Mouse (Mus musculus): ENCODE results near the gene Gzmm.
A peak's percentile ranks its signal among the peaks of the same experiment; 100 is the strongest.
"Not testable (repeated sequence)": the region's sequence is repeated elsewhere in the genome, so short reads cannot be mapped to it uniquely, and the experiment has no call there.

The Gzmm gene

GRCm38 (mm10) chr10:79681591-79682245, 7.1 kb upstream of the Gzmm start, which contains the start of gene Cdc34:
Gene Cdc34, plus strand, starts transcription at chr10:79682195.
- DNase-seq = peak; percentile 99

DNA sequence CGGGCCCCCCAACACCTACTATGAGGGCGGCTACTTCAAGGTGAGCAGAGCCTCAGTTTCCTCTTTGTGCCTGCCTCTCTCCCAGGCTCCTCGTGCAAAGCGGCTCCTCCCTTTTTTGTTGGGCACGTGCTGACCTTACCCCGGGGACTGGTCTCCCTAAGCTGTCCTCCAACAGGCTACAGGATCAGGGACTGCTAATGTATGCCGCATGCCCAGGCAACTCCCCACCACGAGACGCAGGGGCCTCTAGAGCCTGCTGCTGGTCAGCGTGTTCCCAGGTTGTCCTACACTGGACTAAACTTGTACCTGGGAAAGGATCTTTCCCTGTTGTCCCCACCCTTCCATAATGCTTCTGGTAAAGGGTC, 6.3 kb upstream of the Gzmm start:
- DNase-seq = peak; percentile 31 to 33

GRCm38 (mm10) chr10:79682916-79683582, 5.8 kb upstream of the Gzmm start:
- DNase-seq = peak; percentile 56 to 57

GRCm38 (mm10) chr10:79683726-79684640, 4.8 kb upstream of the Gzmm start:
- DNase-seq = no peak

DNA sequence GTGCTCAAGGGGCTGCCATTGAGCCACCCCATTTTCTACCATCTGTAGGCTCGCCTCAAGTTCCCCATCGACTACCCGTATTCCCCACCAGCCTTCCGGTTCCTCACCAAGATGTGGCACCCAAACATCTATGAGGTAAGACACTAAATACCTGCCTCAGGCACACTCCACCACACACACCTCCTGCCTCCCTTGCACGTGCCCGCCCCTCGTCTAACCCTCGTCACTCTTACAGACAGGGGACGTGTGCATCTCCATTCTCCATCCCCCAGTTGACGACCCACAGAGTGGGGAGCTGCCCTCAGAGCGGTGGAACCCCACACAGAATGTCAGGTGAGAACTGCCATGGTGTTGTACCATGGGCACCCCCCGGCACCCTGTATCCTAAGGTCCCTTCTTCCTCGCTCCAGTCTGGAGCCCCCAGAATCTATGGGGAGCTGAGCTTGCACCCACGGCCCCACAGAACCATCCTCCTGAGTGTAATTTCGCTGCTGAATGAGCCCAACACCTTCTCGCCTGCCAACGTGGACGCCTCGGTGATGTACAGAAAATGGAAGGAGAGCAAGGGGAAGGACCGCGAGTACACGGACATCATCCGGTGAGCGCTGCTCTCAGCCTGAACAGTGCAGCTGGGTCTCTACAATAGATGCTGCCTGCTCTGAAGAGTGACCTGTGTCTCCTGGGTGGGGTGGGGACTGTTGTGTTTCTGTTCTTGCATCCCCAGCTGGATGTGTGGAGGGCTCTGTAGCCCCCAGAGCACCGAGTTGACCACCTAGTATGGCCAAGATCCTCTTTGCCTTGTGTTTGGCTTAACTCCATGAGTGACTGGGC, 3.8 kb upstream of the Gzmm start:
- no peak for DNase-seq

DNA sequence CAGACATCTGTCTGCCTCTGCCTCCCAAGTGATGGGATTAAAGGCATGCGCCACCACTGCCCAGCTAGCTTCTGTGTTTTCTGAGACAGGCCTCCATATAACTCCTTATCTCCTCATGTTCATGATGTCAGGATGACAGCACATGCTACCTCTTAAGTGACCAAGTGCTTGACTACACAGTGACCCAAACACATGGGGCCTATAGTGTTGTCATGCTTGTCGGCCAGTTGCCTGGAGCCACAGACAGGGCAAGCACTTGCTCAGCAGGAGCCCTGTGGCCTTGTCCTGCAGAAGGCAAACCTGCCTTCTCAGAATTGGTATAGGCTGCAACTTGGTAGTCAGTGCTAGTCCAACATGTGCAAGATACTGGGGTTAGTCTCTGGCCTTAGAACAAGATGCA, 2.6 kb upstream of the Gzmm start:
- DNase-seq = no peak

DNA sequence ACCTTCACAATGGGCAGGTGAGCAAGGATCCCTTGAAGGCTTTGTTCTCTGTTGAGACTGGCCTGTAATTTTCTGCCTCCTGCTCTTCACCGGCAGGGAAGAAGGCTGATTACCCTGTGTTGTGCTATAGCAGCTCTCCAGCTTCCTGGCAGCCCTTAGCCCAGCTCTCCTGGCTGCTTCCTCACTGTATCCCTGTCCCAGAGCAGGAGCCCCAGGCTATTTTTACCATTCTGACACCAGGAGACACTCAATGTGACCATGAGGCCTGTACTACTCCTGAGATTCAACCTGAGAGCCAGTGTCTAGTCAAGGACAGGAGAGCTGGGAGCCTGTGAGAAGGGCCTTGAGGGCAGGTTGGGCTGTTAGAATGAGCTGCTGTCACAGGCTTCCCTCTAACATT, 2.1 kb upstream of the Gzmm start:
- DNase-seq = no peak

DNA sequence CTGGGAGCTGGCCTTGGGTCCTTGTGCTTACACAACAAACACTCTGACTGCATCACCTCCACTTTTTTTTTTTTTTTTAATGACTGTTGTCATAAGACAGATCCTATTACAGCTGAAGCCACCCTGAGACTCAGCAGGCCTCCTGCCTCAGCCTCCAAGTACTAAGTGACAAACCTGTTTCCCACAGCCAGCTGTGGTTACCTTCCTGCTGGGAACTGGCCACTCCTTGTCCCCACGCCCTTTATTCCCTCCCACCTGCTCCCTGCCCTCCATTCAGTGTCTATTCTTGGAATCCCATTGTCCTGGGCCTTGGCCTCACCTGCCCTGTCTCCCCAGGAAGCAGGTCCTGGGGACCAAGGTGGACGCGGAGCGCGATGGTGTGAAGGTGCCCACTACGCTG, 1.3 kb upstream of the Gzmm start:
- DNase-seq = no peak

GRCm38 (mm10) chr10:79689178-79689577, 358 bp downstream of the Gzmm start:
- no peak for DNase-seq

DNA sequence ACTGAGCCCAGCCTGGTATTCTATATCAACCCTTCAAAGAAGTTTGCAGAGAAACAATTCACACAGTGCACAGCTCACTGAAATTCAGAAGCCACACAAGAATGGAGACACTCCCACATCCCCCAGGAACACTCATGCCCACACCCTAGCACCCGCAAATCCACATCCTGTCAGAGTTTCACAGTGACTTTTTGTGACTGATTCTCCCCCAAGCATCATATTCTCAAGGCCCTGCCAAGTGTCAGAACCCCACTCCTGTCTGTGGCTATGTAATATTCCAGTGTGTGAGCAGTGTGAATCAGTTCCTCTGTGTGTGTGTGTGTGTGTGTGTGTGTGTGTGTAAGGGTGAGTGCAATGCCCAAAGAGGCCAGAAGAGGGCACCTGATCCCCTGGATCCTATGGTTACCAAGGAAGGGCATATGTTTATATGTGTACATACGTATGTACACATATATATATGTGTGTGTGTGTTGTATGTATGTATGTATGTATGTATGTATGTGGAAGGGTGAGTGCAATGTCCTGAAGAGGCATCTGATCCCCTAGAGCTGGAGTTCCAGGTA, 3.2 kb downstream of the Gzmm start:
- DNase-seq = peak in 1 of 2 experiments; percentile 33

- no peak for DNase-seq
Measured at GRCm38 (mm10) chr10:79693580-79694378, 5.0 kb downstream of the Gzmm start.

DNA sequence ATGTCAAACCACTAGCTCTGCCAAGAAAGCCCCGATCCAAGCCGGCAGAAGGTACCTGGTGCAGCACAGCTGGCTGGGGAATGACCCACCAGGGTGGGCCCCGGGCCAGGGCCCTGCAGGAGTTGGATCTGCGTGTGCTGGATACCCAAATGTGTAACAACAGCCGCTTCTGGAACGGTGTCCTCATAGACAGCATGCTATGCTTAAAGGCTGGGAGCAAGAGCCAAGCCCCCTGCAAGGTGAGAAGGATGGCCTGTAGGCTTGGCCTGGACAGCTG, 5.5 kb downstream of the Gzmm start:
- no peak for DNase-seq

DNA sequence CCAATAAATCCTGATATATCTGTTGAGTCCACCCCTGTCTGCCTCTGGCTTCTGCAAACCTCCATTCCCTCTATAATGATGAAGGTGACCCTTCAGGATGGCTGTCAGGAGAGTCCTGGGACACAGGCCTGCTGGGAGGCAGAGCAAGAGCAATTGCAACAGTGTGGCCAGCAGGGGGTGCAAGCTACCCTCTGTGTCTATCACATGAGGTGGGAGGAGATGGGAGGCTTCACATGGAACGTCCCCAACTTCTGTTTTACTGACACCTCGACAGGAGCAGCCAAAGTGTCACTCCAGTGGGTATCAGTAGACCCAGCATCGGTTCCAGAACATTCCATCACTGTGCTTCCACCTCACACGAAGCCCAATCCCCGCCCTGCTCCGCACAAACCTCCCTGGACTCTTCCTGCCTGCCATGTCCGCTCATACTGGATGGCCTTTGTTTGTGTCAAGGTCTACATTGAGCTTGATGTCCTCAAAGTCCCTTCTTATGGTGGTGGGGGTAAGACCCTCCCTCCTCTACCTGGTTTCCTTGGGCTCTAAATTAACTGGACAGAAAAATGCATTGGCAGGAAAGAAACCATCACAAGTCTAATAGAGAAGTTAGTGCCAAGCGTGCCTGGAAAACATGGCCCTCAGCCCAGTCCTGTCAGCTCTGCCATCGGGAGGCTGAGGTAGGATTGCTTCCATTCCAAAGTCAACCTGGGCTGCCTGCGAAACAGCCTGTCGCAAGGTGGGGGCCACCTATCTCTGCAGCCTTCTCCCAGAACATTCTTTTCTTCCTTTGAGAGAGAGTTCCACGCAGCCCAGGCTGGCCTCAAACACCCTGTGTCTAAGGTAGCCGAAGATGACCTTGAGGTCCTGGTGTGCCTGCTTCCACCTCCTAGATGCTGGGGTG, 6.7 kb downstream of the Gzmm start:
- peak; percentile 81 to 82 for DNase-seq

DNA sequence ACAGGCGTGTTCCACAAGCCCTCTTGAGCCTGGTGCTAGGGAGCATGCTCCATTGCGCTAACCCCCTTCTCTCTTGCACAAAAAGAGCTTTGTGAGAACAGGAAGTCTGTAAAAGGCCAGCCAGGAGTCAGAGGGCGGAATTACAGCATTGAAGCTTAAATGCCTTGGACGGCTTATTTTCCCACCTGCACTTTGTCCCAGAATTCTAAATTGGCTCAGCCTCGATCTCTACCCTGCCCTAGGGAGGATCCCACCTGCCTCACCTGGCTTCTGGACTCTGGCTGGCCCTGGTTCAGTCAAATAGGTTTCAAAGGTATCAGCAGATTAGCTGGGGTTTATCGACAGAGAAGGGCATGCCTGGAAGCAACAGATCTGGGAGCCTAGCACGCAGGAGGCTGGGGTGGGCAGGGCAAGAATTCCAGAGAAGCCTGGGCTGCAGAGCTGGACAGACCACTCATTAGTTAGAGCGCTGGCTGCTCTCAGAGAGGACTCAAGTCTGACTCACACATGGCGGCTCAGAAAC, 7.4 kb downstream of the Gzmm start:
- no peak for DNase-seq

GRCm38 (mm10) chr10:79697916-79698315, 9.1 kb downstream of the Gzmm start:
- no peak for DNase-seq

- DNase-seq = no peak
Measured at GRCm38 (mm10) chr10:79698459-79698858, 9.6 kb downstream of the Gzmm start.

GRCm38 (mm10) chr10:79700676-79701075, 11.9 kb downstream of the Gzmm start:
- no peak for DNase-seq

GRCm38 (mm10) chr10:79701443-79702129, 12.8 kb downstream of the Gzmm start:
- DNase-seq = no peak

GRCm38 (mm10) chr10:79702970-79703369, 14.2 kb downstream of the Gzmm start:
- not testable (repeated sequence) for DNase-seq

DNA sequence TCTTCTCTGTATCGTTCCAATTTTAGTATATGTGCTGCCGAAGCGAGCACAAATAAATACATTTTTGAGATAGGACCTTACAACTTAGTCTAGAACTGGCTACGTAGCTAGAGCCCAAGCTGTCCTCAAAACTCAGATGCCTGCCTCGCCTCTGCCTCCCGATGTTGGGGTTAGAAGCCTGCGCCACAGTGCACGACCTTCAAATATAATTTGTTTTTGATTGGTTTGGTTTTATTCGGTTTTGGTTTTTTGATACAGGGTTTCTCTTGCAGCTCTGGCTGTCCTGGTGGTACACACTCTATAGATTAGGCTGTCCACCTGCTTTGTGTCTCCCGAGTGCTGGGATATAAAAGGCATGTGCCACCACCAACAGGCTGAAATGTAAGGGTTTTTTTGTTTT, 14.7 kb downstream of the Gzmm start:
- no peak for DNase-seq
